Mouse (Mus musculus): ENCODE data around the gene Asap2. TPM values are rescaled to one million over a fixed set of nuclear protein-coding genes. Genes with fewer than 3 reads are reported as not detected.

Gene Asap2
- polyA plus RNA-seq, 1 experiment = 3.6 TPM

DNA sequence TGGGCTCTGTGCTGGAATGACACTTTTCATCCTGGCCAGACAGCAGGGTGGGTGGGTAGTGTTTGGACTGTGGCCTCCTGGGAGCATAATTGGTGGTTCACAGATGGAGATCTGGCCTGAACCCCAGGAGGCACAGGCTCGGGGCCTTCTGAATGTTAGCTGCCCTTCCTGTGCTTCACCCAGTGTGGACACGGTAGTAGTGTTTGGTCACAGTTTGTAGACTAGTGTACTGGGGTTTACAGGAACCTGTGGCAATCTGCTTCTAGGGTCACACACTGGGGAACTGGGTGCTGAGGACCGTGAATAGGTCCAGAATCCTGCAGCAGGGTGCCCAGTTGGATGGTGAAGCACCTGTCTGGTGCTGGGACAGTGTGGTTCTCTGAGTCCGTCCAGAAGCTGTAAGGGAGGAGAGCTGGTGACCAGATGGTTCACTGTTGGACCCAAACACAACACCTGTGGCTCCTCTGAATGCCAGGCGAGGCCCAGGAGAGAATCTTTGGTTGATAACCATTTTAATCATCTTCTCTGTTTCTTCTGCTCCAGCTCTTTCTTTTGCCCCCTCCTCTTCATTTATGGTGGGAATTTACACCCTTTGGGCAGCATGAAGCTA, 151.5 kb downstream of the Asap2 start:
- H3K36me3 ChIP-seq (ENCODE audit: control insufficient read depth, insufficient read depth, low read length) = no peaks in the 10 kb centered on the region
- no peak overlapping the region for H3K27ac ChIP-seq (ENCODE audit: control insufficient read depth, insufficient read depth, low read length)
- no peak for DNase-seq
- no peaks in the 10 kb centered on the region for H3K4me1 ChIP-seq (replicated peaks; ENCODE audit: control insufficient read depth, insufficient read depth, low read length)
- TF ChIP-seq POLR2A (IDR thresholded peaks at IDR 0.05; ENCODE audit: control insufficient read depth, extremely low read depth, insufficient read depth, low read length, poor library complexity) (no peak), CTCF (IDR thresholded peaks at IDR 0.05; ENCODE audit: borderline replicate concordance, control insufficient read depth, extremely low read depth, insufficient read depth, low read length, poor library complexity) (no peak)
- no peak overlapping the region for H3K4me3 ChIP-seq (ENCODE audit: control insufficient read depth, insufficient read depth, low read length)
- 89% methylated on average over 5 of the region's 5 CpGs for whole genome bisulfite sequencing
- H3K27me3 ChIP-seq (ENCODE audit: control insufficient read depth, insufficient read depth, low read length) = no peaks in the 10 kb centered on the region

DNA sequence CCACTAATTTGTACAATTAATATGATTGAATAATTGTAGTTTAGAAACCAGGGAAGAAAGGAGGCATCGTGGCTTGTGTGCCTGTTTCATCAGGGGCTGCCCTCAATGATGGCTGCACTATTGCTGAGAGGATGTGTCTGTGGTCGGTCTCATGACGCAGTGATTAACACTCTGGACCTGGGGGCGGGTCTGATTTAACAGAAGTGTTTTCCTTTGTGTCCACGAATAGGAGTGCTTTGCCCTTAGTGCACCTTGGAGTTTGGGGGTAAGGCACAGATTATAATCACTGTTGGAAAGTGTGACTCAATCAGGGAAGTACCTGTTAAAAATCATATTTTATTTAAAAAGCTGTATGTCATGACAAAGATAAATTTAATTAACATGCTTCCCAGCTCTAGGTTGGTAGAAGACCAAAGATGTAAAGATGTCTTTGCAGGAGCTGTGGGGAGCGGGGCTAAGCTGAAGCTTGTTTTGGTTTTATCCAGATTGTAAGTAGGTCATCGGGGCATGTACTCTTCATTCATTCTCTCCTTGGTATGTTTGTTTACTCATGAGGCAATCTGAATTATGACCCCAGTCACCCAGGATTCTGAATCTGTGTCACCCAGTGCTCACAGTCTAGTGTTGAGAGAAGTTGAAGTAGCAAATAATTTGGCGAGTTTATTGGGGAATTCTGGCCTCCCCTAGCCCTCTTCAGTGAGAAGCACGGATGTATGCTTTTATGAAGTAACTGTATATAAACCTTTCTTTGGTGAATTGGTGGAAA, 152.4 kb downstream of the Asap2 start:
- no peak for TF ChIP-seq CTCF (IDR thresholded peaks at IDR 0.05; ENCODE audit: borderline replicate concordance, control insufficient read depth, extremely low read depth, insufficient read depth, low read length, poor library complexity)
- TF ChIP-seq POLR2A (IDR thresholded peaks at IDR 0.05; ENCODE audit: control insufficient read depth, extremely low read depth, insufficient read depth, low read length, poor library complexity) = no peak
- Histone ChIP-seq H3K27me3 (ENCODE audit: control insufficient read depth, insufficient read depth, low read length) (no peaks in the 10 kb centered on the region), H3K27ac (ENCODE audit: control insufficient read depth, insufficient read depth, low read length) (no peak overlapping the region), H3K36me3 (ENCODE audit: control insufficient read depth, insufficient read depth, low read length) (no peaks in the 10 kb centered on the region), H3K4me1 (replicated peaks; ENCODE audit: control insufficient read depth, insufficient read depth, low read length) (no peaks in the 10 kb centered on the region), H3K4me3 (ENCODE audit: control insufficient read depth, insufficient read depth, low read length) (no peak overlapping the region)
- no peak for DNase-seq
- 70% methylated on average over 9 of the region's 9 CpGs for WGBS

GRCm38 (mm10) chr12:21144602-21145001, 154.3 kb downstream of the Asap2 start:
- WGBS = 88% methylated on average over 5 of the region's 5 CpGs
- no peak overlapping the region for H3K4me3 ChIP-seq (ENCODE audit: control insufficient read depth, insufficient read depth, low read length)
- no peaks in the 10 kb centered on the region for H3K4me1 ChIP-seq (replicated peaks; ENCODE audit: control insufficient read depth, insufficient read depth, low read length)
- no peak for DNase-seq
- H3K27me3 ChIP-seq (ENCODE audit: control insufficient read depth, insufficient read depth, low read length) = no peaks in the 10 kb centered on the region
- H3K27ac ChIP-seq (ENCODE audit: control insufficient read depth, insufficient read depth, low read length) = no peak overlapping the region
- H3K36me3 ChIP-seq (ENCODE audit: control insufficient read depth, insufficient read depth, low read length) = no peaks in the 10 kb centered on the region
- TF ChIP-seq POLR2A (IDR thresholded peaks at IDR 0.05; ENCODE audit: control insufficient read depth, extremely low read depth, insufficient read depth, low read length, poor library complexity) = no peak
- no peak for TF ChIP-seq CTCF (IDR thresholded peaks at IDR 0.05; ENCODE audit: borderline replicate concordance, control insufficient read depth, extremely low read depth, insufficient read depth, low read length, poor library complexity)

DNA sequence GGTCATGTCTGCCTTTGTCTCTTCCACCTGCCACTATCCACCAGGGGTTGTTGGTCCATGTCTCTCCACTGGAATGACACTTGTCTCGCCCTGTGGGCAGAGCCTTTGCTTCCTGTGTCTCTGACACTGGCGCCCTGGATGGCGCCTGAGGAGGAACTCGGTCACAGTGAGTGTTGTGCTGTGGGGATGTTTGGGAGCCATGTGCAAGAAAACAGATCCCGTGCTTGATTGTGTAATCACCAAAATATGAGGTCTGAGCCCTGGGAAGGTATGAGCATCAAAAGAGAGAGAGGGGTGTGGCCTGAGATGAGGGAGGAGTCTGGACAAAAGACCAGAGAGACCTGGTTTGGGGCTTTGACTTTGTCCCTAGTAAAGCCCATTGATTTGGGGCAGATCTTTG, 154.8 kb downstream of the Asap2 start:
- no peak for DNase-seq
- Histone ChIP-seq H3K27ac (ENCODE audit: control insufficient read depth, insufficient read depth, low read length) (no peak overlapping the region), H3K4me3 (ENCODE audit: control insufficient read depth, insufficient read depth, low read length) (no peak overlapping the region), H3K4me1 (replicated peaks; ENCODE audit: control insufficient read depth, insufficient read depth, low read length) (no peaks in the 10 kb centered on the region), H3K36me3 (ENCODE audit: control insufficient read depth, insufficient read depth, low read length) (no peaks in the 10 kb centered on the region), H3K27me3 (ENCODE audit: control insufficient read depth, insufficient read depth, low read length) (no peaks in the 10 kb centered on the region)
- no peak for TF ChIP-seq POLR2A (IDR thresholded peaks at IDR 0.05; ENCODE audit: control insufficient read depth, extremely low read depth, insufficient read depth, low read length, poor library complexity)
- TF ChIP-seq CTCF (IDR thresholded peaks at IDR 0.05; ENCODE audit: borderline replicate concordance, control insufficient read depth, extremely low read depth, insufficient read depth, low read length, poor library complexity) = no peak
- WGBS = 92% methylated on average over 5 of the region's 5 CpGs

- no peak overlapping the region for H3K4me3 ChIP-seq (ENCODE audit: control insufficient read depth, insufficient read depth, low read length)
- no peaks in the 10 kb centered on the region for H3K36me3 ChIP-seq (ENCODE audit: control insufficient read depth, insufficient read depth, low read length)
- no peak overlapping the region for H3K27ac ChIP-seq (ENCODE audit: control insufficient read depth, insufficient read depth, low read length)
- no peaks in the 10 kb centered on the region for H3K27me3 ChIP-seq (ENCODE audit: control insufficient read depth, insufficient read depth, low read length)
- TF ChIP-seq POLR2A (IDR thresholded peaks at IDR 0.05; ENCODE audit: control insufficient read depth, extremely low read depth, insufficient read depth, low read length, poor library complexity) (no peak), CTCF (IDR thresholded peaks at IDR 0.05; ENCODE audit: borderline replicate concordance, control insufficient read depth, extremely low read depth, insufficient read depth, low read length, poor library complexity) (no peak)
- 88% methylated on average over 4 of the region's 4 CpGs for WGBS
- DNase-seq = no peak
- H3K4me1 ChIP-seq (replicated peaks; ENCODE audit: control insufficient read depth, insufficient read depth, low read length) = no peaks in the 10 kb centered on the region
Measured at GRCm38 (mm10) chr12:21146826-21147225, 156.6 kb downstream of the Asap2 start.

DNA sequence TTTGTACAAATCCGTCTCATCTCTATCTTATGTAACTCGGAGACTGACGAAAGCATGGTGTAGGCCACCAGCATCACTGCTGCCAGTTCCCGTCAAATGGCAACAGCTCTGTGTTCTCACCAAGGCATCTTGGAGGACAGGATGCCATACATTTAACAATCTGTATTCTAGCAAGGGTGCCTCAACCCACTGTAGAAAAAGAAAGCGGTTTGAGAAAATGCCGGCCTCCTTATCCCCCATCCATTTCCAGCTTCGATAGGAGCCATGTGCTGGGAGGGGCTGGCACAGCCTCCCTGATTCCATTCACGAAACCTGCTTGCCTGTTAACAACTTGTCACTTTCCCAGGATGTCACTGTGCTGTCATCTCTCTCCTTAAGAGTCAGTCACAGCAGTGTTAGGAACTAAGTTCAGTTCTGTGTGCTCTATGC, 163.0 kb downstream of the Asap2 start:
- Histone ChIP-seq H3K36me3 (ENCODE audit: control insufficient read depth, insufficient read depth, low read length) (no peaks in the 10 kb centered on the region), H3K27me3 (ENCODE audit: control insufficient read depth, insufficient read depth, low read length) (no peaks in the 10 kb centered on the region), H3K4me1 (replicated peaks; ENCODE audit: control insufficient read depth, insufficient read depth, low read length) (no peaks in the 10 kb centered on the region), H3K27ac (ENCODE audit: control insufficient read depth, insufficient read depth, low read length) (no peak overlapping the region), H3K4me3 (ENCODE audit: control insufficient read depth, insufficient read depth, low read length) (no peak overlapping the region)
- DNase-seq = no peak
- WGBS = 95% methylated on average over 8 of the region's 8 CpGs
- no peak for TF ChIP-seq POLR2A (IDR thresholded peaks at IDR 0.05; ENCODE audit: control insufficient read depth, extremely low read depth, insufficient read depth, low read length, poor library complexity)
- TF ChIP-seq CTCF (IDR thresholded peaks at IDR 0.05; ENCODE audit: borderline replicate concordance, control insufficient read depth, extremely low read depth, insufficient read depth, low read length, poor library complexity) = no peak

All from thymus, adult 2 months (tissue).